In the genomic region with DNA sequence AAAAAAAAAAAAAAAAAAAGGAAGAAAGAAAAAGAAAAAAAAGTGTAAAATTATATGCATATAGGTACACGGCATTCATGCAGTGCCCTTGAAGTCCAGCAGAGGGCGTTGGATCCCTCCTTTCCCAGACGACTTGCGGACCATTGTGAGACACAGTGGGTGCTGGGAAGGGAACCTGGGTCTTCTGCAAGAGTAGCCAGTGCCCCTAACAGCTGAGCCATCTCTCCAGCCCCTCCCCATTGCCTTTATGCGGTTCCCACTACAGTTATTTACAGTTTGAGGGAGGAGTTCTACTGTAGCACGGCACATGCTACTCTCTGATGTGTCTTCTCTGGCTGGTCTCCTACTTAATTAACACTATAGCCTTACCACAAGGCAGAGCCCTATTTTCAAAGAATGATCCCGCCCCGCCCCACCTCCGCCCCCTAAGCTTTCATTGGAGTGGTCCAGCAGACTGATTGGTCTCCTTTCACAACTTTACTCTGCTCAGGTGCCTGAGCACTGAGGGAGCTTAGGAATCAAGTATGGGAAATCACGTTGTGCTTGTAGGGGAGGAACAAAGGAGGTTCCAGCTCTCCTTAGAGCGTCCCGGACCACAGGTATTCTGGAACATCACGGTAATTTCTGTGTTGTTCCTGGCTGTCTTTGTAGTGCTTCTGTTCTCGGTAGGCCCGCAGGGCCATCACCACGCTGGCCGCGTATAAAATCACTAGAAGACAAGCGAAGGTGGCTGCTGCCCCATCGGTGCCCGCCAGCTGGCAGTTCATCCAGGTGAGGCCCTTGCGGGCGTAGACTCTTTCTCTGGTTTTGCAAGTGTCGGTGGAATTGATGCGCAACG, we compare ENCODE assay signal across 8 mouse cellular contexts. TPM values are rescaled to one million over a fixed set of nuclear protein-coding genes. Genes with fewer than 3 reads are reported as not detected.
DNase-seq lines count a peak whose midpoint lies in the region; ATAC-seq lines count a peak whose summit lies in the region.

No protein-coding gene starts in this region.

- H3K36me3 ChIP-seq in heart, embryonic 15.5 days, result no peaks in the 10 kb centered on the region
- no peaks in the 10 kb centered on the region for H3K36me3 ChIP-seq in liver, embryonic 16.5 days (ENCODE audit: control insufficient read depth, insufficient read depth)
- H3K36me3 ChIP-seq in neural tube, embryonic 13.5 days, result peaks cover 2% of the 10 kb centered on the region; the same call in 1 of the 2 replicates

- no peaks in the 10 kb centered on the region for H3K9me3 ChIP-seq in heart, embryonic 15.5 days (replicated peaks)
- H3K9me3 ChIP-seq in liver, embryonic 16.5 days (replicated peaks; ENCODE audit: control insufficient read depth, low read length), result no peaks in the 10 kb centered on the region
- H3K9me3 ChIP-seq in neural tube, embryonic 13.5 days, result no peaks in the 10 kb centered on the region

- H3K4me2 ChIP-seq in heart, embryonic 15.5 days, result peak overlapping the region; percentile 62
- H3K4me2 ChIP-seq in liver, embryonic 16.5 days (ENCODE audit: low read depth, low read length), result peak overlapping the region; percentile 26; the same call in 1 of the 2 replicates
- peak overlapping the region; percentile 58 for H3K4me2 ChIP-seq in neural tube, embryonic 13.5 days

- DNase-seq in heart, adult 9 months (ENCODE audit: low spot score in 2 of 2), result no peak
- DNase-seq in brain, adult 2 months (ENCODE audit: low read depth, low spot score), result peak; percentile 77
- peak; percentile 19 for DNase-seq in fat pad, adult 2 months (ENCODE audit: extremely low read depth, low read depth, low spot score)
- peak; percentile 37 for DNase-seq in kidney, adult 9 months
- DNase-seq in MN1 (ENCODE audit: low spot score), result no peak

- H3K9ac ChIP-seq in heart, embryonic 15.5 days, result peak overlapping the region; percentile 23; the same call in 1 of the 2 replicates
- H3K9ac ChIP-seq in liver, embryonic 16.5 days (ENCODE audit: low read depth, low read length), result no peak overlapping the region
- H3K9ac ChIP-seq in neural tube, embryonic 13.5 days, result peak overlapping the region; percentile 72

- peaks cover 11% of the 10 kb centered on the region for H3K4me1 ChIP-seq in heart, embryonic 15.5 days (replicated peaks)
- H3K4me1 ChIP-seq in liver, embryonic 16.5 days (ENCODE audit: control insufficient read depth, low read depth, low read length), result peaks cover 2% of the 10 kb centered on the region; the same call in 1 of the 2 replicates
- H3K4me1 ChIP-seq in neural tube, embryonic 13.5 days (replicated peaks), result peaks cover 30% of the 10 kb centered on the region

- no peak for ATAC-seq in heart, embryonic 15.5 days (replicated peaks; ENCODE audit: insufficient number of reproducible peaks, insufficient read depth, low FRiP score, low read depth)
- ATAC-seq in liver, embryonic 16.5 days (ENCODE audit: low read depth), result no peak
- ATAC-seq in neural tube, embryonic 13.5 days (ENCODE audit: low read depth), result peak; percentile 67

- H3K27me3 ChIP-seq in heart, embryonic 15.5 days, result peaks cover 30% of the 10 kb centered on the region
- H3K27me3 ChIP-seq in liver, embryonic 16.5 days (ENCODE audit: control insufficient read depth, insufficient read depth, low read depth, low read length), result peaks cover 22% of the 10 kb centered on the region
- 0 out of 2 replicates have a peak, but pooled peaks cover 11% of the 10 kb centered on the region for H3K27me3 ChIP-seq in neural tube, embryonic 13.5 days

- WGBS in heart, embryonic 15.5 days, result 3% methylated on average over 26 of the region's 26 CpGs
- WGBS in liver, embryonic 16.5 days (ENCODE audit: insufficient replicate concordance), result 4% methylated on average over 26 of the region's 26 CpGs
- WGBS in neural tube, embryonic 13.5 days, result 3% methylated on average over 26 of the region's 26 CpGs

- H3K4me3 ChIP-seq in heart, embryonic 15.5 days, result peak overlapping the region; percentile 42
- H3K4me3 ChIP-seq in liver, embryonic 16.5 days (ENCODE audit: low read depth, low read length), result no peak overlapping the region
- peak overlapping the region; percentile 38 for H3K4me3 ChIP-seq in neural tube, embryonic 13.5 days

- H3K27ac ChIP-seq in heart, embryonic 15.5 days, result no peak overlapping the region
- no peak overlapping the region for H3K27ac ChIP-seq in liver, embryonic 16.5 days (ENCODE audit: low read length)
- peak overlapping the region; percentile 43 for H3K27ac ChIP-seq in neural tube, embryonic 13.5 days (replicated peaks)

RNA-seq across cellular contexts. Expression of gene Marveld3, which starts 14.3 kb away (rescaled TPM):
- polyA plus RNA-seq in heart, embryonic 15.5 days (2015; fragmentation: Nextera tagmentation; extraction: Ambion mirVana), result 0.47 and 1.4 TPM in 2 replicates
- 0.51 TPM in 1 of 2 replicates, not detected in the other for polyA plus RNA-seq in liver, embryonic 16.5 days (2015; fragmentation: Nextera tagmentation; extraction: Ambion mirVana)
- polyA plus RNA-seq in neural tube, embryonic 13.5 days (2015; fragmentation: Nextera tagmentation; extraction: Ambion mirVana), result 0.55 and 0.74 TPM in 2 replicates

RNA-seq across cellular contexts. Expression of gene Tat, which starts 42.6 kb away (rescaled TPM):
- polyA plus RNA-seq in heart, embryonic 15.5 days (2015; fragmentation: Nextera tagmentation; extraction: Ambion mirVana), result 0.11 and 0.21 TPM in 2 replicates
- polyA plus RNA-seq in liver, embryonic 16.5 days (2015; fragmentation: Nextera tagmentation; extraction: Ambion mirVana), result 0.35 and 0.45 TPM in 2 replicates
- not detected in 2 replicates for polyA plus RNA-seq in neural tube, embryonic 13.5 days (2015; fragmentation: Nextera tagmentation; extraction: Ambion mirVana)

Comparison
In these comparisons a context has a peak if more than half of its experiments do, and no peak if none do; other contexts are left out.
1. DNase-seq: peak in brain, adult 2 months (single experiment), fat pad, adult 2 months (single experiment) and kidney, adult 9 months (single experiment); none in heart, adult 9 months (0 of 2) and MN1 (single experiment).
2. Peak in every context shown above with its lines, with median percentiles within 50 percentile points of each other: H3K4me2 ChIP-seq.